Mouse (Mus musculus): Measurements from ENCODE around the gene Susd4. TPM values are rescaled to one million over a fixed set of nuclear protein-coding genes. Genes with fewer than 3 reads are reported as not detected.

Susd4 gene
- total RNA-seq (2017), result not detected in 2 replicates

DNA sequence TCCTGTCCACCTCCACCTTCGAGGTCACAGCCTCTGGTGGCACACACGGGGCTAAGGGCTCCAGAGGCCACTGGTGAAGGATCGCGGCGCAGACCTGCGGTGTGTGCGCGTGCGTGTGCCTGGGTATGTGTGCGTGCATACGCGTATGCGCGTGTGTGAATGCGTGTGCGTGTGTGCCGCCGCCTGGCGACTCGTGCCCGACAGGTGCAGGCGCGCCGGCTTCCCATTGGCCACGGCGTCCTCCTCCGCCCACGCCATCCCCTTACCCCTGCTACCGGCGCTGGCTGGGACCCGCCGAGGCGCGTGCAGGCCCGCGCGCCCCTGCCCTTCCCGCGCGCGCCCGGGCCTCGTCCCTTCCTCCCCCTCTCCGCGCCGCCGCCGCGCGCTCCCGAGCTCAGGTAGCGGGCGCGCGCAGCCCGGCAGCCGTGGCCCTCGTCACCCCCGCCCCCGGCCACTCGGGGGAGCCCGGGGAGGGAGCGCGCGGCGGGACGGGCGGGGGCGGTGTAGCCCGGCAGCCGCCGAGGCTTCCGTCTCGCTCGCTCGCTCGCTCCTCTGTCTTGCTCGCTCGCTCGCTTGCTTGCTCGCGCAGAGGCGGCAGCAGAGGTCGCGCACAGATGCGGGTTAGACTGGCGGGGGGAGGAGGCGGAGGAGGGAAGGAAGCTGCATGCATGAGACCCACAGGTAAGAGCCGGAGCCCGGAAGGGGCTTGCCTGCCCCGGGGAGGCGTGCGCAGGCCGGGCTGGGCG, at the start of gene Susd4:
Gene Susd4 (plus strand): TSS at position 145 of the 746 bp plus-strand sequence.
- no peak for ATAC-seq (ENCODE audit: extremely low read depth, insufficient number of reproducible peaks, low FRiP score, poor library complexity, severe bottlenecking)

DNA sequence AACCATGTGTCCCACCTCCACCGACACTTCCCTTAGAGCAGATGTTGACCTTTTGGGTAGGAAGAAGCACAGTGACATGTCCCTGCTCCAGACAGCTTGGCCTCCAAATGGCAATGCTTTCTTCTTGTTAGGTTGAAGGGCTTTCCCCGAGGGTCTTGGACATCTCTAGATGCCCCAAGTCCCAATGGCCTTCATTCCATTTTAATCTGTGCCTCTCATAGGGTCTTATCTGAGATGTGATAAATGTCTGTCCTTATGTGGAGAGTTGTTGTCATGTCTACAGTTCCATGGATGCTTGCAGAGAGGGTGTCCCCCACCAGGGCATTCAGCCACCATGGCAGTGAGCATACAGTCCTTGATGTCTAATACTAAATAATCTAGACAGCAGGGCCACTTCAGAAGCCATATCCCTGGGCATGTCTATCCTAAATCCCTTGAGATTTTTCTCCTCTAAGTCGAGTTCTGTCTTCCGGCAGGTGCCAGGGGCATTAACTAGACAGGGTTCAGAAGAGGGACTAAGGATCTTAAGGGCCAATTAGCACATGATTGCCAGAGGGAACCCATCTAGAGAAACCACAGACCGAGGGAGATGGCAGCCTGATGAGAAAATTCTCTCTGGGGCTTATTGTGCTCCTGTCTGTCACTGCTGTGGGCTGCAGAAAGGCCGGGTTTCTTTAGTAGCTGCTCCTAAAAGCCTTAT, 49.3 kb upstream of the Susd4 start:
- ATAC-seq (ENCODE audit: extremely low read depth, insufficient number of reproducible peaks, low FRiP score, poor library complexity, severe bottlenecking), result no peak

DNA sequence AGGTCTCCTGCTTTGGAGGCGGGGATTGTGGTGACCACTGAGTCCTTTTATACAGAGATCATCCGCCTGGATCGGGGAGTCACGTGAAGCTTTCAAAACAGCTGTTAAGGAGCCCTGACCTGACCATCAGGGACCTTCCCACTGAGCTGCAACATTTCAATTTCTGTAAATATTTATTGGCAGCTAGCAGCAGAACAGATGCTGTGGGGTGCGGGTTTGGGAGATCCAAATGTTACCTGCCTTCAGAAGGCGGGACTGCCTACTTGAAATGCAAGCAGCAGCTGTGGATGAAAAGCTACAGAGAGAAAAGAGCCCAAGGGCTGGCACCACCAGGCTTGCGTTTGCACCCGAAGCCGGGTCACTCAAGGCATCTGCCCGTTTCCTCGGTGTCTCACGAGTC, 36.1 kb upstream of the Susd4 start:
- no peak for ATAC-seq (ENCODE audit: extremely low read depth, insufficient number of reproducible peaks, low FRiP score, poor library complexity, severe bottlenecking)

DNA sequence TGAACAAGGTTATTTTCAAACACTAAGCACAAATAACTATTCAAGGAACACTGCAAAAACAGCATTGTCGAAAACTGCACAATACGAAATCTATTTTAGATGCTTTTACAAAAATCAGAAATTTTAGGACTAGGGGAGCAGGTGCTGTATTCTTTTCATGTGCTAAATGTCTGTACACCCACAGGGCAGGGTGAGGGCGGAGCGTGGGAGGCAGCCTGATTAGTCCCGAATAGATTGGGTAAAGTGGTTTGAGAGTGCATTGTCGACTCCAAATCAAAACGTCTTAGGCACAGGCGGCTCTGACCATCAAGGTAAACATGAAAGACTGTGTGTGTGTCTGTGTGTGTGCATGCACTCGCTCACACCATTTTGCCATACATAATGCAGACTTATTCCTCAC, 34.7 kb upstream of the Susd4 start:
- ATAC-seq (ENCODE audit: extremely low read depth, insufficient number of reproducible peaks, low FRiP score, poor library complexity, severe bottlenecking), result no peak

DNA sequence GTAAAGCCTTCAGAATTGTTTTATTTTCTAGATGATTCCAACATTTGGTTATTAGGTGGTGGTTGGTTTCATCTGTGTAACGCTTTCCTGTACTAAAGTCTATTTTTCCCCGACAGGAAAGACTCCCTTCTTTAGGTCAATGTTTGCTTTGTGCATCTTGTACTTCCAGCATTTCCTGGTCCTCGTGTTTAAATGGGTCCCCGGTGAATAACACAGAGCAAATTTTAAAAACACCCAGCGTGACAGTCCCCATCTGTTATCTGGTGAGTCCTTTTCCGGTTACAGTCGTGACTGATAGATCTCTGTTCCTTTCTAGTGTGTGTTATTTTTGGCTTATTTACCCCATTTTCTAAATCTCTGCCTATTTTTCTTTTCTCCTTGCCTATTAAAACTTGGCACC, 31.0 kb upstream of the Susd4 start:
- no peak for ATAC-seq (ENCODE audit: extremely low read depth, insufficient number of reproducible peaks, low FRiP score, poor library complexity, severe bottlenecking)

DNA sequence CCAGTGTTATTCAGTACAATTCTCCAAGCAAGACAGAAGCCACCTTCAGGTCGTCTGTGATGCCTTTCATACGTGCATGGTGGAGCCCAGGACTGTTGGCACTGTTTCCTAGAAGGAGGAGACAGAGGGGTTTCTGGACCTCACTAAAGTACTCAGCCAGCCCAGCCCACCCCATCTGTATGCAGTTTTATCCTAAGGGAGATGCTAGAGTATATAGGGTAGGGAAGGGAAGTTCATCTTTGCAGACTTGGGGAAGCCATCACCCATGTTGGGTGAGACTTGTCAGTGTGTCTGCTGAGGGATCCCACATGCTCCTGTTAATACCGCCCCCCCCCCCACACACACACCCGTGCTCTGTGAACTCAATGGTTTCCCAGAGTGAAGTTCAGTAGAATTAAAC, 27.8 kb upstream of the Susd4 start:
- ATAC-seq (ENCODE audit: extremely low read depth, insufficient number of reproducible peaks, low FRiP score, poor library complexity, severe bottlenecking), result no peak

DNA sequence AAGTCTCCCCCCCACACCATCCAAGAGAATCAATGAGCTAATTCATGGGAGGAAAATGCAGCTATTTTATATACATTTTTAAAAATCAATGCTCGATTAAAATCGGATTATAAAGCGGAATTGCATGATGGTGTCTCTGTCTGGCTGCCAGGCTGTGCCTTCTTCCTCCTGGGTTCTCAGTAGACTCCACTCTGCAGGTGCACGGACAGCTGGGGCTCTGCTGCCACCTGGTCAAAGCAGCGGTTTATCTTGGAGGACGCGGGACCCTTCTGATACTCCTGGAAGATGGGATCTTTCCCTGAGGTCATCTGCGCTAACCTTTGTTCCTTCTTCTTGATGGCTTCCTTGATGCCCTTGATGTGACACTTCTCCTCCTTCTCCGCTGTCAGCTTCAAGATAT, 16.6 kb upstream of the Susd4 start:
- no peak for ATAC-seq (ENCODE audit: extremely low read depth, insufficient number of reproducible peaks, low FRiP score, poor library complexity, severe bottlenecking)

DNA sequence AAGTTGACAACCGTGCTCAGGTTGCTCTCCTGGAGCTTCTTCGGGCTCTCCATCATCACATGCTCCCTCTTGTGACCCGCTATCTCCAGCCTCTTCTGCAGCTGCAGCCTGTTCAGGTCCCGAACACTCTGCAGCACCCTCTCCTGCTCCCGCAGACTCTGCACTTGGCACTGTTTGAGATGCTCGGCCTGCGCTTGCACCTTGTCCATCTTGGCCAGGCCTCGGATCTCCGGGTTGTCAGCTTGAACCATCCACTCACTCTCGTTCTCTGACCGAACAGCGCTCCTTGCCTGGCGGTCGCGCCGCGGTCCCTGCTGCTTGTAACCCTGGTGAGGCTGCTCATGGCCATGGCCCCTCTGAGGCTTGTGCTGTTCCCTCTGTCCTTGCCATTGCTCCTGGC, 15.8 kb upstream of the Susd4 start:
- no peak for ATAC-seq (ENCODE audit: extremely low read depth, insufficient number of reproducible peaks, low FRiP score, poor library complexity, severe bottlenecking)

DNA sequence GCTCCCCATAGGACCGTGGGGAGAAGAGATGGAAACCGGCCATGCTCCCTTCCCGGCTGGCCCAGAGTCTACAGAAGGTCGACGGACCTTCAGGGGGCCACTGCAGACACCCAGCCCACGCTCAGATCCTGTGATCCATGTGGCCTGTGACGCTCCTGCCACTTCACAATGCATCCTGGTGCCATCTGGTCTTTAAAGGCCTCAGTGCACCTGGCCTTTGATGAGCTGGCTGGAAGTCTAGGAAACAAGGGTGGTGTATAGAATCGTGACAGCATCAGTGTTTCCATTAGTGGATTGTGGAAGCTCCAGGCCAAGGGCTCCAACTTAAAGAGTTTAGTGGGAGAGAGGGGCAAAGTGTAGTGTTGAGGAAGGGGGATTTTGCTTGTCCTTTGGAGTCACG, 14.6 kb upstream of the Susd4 start, which contains the start of gene Ccdc185:
Gene Ccdc185 (minus strand): TSS at position 101 of the 400 bp plus-strand sequence.
- no peak for ATAC-seq (ENCODE audit: extremely low read depth, insufficient number of reproducible peaks, low FRiP score, poor library complexity, severe bottlenecking)

DNA sequence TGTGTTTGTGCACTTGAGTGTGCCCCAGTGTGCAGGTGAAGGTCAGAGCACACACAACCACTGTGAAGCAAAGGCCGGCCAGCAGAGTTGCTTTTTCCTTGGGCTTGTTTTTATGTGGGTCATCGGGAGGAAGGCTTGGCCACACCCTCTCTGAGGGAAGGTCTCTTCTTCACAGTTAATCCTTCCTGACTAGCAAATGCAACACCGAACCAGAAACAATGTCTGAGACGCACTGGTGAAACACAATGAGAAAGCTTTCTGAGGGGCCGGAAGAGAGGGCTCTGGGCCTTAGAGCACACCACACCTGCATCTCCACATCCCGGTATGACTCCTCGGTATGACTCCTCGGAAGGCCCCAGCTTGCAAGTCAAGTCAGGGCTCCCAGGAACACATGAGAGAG, 12.4 kb upstream of the Susd4 start:
- ATAC-seq (ENCODE audit: extremely low read depth, insufficient number of reproducible peaks, low FRiP score, poor library complexity, severe bottlenecking), result no peak

DNA sequence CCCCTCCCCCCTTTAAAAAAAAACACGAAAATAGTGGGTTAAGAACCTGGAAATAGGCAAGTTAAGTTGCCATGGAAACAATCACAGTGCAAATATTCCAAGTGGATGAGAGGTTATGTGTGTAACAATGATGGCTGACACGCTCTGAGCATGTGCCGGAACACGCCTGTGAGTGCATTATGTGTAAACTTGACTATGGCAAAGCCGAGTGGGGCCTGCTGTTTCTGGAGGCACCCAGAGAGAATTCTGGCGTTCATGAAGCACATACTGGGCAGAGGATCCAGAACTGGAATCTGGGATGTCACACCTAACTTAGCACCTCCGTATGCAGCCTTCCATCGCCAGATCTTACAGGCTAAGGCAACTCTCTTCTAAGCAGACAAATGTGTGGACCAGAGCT, 10.0 kb upstream of the Susd4 start:
- no peak for ATAC-seq (ENCODE audit: extremely low read depth, insufficient number of reproducible peaks, low FRiP score, poor library complexity, severe bottlenecking)

DNA sequence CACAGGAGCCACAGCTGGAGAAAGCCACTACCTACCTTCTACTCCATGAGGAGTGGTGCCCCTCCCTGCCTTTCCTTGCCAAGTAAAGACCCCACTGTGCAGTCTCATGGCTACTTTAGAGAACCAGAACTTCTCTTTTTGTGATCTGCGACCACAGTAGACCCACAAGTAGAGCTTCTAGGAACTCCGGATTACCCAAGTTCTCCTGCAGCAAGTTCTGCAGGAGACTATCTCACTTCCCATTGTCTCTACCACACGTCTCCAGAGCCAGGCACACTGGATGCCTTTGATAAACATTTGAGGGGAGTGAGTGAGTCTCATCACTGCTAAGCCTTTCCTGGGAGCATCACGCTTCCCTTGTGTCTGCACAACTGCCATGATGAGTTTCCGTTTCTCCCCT, 8.8 kb upstream of the Susd4 start:
- ATAC-seq (ENCODE audit: extremely low read depth, insufficient number of reproducible peaks, low FRiP score, poor library complexity, severe bottlenecking), result no peak

DNA sequence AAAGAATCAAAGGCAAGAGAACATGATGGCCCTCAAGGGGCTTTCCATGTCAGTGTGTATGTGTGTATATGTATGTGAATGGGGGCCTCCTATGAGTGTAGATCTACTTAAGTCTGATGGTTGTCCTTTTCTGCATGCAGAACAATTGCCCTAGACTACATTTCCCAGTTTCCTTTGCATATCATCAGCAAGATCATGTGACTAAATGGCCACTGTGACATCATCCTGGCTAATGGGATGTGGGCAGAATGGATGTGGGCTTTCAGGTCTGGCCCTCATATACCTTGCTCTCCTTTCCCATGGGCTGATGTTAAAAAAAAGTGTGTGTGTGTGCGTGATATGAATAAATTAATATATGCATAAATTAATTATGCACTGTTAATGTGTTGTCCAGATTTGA, 4.9 kb upstream of the Susd4 start:
- no peak for ATAC-seq (ENCODE audit: extremely low read depth, insufficient number of reproducible peaks, low FRiP score, poor library complexity, severe bottlenecking)

DNA sequence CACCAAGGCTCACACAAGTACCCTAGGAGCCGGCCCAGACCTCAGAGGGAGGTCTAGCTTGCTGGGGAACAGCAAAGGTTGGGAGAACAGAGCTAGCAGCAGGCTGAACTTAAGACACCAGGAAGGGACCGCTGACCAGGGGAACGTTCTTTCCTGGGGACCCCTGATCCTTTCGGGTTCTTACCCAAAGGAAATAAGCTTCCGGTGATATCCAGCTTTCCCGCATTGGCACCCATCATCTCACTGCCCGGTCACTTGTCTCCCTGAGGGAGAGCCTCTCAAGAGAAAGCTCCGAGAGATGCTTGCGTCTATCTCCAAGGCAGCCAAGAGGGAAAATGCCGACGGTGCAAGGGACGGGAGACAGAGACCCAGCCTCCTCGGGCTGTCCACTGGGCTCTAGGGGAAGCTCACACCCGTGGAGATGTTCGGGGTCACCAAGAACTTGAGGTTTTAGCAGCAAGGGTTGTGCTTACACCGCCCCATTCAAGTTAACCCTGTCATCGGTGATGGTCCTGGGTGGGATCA, 407 bp upstream of the Susd4 start:
- no peak for ATAC-seq (ENCODE audit: extremely low read depth, insufficient number of reproducible peaks, low FRiP score, poor library complexity, severe bottlenecking)

DNA sequence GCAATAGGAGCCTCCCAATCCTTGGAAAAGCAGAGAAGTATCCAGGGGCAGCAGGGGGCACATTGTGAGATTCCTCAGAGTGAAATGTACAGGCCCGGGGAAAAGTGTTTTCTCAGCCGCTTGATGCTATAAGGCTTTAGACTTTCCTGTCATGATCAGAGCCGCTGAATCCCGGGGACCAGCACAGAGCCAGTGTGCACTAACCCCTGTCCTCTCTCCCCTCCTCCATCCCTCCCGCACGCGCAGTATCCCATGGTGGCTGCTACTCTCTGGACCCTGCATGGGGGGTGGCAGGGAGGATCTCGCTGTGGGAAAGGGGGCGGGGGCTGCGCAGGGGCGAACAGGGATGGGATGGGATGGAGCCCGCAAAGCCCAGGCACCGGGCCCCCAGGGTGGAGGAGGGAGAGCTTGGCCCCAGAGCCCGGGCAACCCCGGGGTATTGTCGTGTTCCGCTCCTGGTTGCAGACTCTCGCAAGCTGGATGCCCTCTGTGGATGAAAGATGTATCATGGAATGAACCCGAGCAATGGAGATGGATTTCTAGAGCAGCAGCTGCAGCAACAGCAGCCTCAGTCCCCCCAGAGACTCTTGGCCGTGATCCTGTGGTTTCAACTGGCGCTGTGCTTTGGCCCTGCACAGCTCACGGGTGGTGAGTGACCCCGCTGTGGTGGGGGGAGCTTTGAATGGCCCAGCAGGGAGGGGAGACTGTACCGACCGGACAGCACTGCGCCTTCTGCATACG, 1.1 kb downstream of the Susd4 start:
- ATAC-seq (ENCODE audit: extremely low read depth, insufficient number of reproducible peaks, low FRiP score, poor library complexity, severe bottlenecking), result no peak

DNA sequence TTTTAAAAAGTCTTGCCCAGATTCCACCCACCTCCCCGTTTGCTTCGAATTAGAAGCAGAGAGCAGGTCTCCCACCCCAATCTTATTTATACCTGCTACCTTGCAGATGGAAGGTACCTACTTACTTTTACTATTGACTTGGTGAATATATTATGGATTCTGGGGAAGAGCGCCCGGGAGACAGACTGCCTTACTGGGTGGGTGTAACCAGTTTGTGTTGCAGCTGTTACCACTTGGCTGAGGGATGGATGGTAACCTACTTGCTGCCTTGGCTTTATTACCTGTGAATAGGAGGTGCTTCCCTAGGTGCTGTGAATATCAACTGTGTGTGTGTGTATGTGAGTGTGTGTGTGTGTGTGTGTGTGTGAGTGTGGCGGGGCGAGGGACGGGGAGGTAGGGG, 11.9 kb downstream of the Susd4 start:
- ATAC-seq (ENCODE audit: extremely low read depth, insufficient number of reproducible peaks, low FRiP score, poor library complexity, severe bottlenecking), result no peak

DNA sequence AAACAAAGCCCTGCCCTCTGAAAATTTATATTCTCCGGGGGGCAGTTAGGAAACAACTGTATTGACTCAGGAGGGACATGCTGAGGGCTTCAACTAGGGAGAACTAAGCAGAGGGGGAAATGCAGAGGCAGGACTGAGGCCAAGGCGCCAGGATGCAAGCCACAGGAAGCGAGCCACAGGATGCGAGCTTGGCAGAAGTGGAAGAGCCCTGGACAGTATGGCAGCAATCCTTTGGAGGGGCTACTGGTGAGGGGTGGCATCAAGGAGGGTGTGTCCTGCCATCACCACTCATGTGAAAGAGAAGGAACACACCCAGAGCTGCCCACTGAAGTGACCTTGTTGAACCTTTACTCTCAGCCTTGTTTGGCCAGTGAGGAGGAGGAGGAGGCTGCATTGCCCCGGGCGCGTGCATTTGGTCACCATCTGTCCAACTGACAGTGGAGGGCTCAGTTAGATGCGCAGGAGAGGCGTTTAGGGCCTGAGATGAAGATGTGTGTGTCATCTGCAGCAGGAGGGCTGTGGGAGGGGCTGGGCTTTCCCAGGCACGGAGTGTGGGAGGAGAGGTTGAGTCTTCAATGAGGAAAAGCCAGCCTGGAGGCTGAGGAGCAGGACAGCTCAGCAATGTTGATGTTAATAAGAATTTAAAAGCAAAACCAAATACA, 13.2 kb downstream of the Susd4 start:
- ATAC-seq (ENCODE audit: extremely low read depth, insufficient number of reproducible peaks, low FRiP score, poor library complexity, severe bottlenecking), result no peak

DNA sequence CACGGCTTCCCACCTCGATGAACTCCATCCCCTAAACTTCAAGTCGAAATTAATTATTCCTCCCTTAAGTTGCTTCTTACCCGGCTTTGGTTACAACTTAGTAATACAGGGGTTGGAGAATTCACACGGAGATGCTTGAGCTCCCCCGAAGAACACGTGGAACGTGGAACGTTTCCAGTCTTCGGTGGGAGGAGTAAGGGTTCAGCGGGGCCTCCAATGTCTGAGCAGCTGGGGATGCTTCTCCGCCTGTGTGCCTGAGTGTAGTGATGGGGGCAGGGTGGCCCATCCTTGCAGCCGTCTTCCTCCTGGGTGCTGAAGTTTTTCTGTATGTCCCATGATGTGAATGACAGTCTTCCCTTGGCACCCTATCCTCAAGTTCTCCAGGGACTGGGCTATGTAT, 14.6 kb downstream of the Susd4 start:
- no peak for ATAC-seq (ENCODE audit: extremely low read depth, insufficient number of reproducible peaks, low FRiP score, poor library complexity, severe bottlenecking)

DNA sequence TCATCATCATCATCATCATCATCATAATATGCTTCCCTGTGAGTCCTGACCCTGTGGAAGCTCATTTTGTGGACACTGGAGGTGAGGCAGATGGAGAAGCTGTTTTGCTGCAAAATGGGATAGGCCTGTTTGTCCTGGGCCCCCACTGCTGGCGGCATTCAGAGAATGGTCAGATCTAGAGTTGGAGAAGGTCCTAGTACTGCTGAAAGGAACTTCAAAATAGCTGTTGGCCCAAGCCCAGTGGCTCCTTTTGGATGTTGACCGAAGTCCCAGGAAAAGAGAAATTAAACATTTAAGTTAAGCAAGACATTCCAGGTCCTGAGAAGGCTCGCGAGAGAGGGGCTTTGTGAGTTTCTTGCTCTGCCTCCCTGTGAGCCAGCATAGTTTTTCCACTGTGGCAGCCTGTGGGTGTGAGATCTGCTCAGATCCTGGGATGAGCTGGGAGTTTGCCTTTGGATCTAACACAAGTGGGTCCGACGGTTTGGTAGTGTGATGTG, 15.4 kb downstream of the Susd4 start:
- no peak for ATAC-seq (ENCODE audit: extremely low read depth, insufficient number of reproducible peaks, low FRiP score, poor library complexity, severe bottlenecking)
